Mouse (Mus musculus) heart, postnatal 0 days (tissue): ENCODE results near the gene Ptgds. TPM values are rescaled to one million over a fixed set of nuclear protein-coding genes. Genes with fewer than 3 reads are reported as not detected.
A peak's percentile ranks its signal among the peaks of the same experiment; 100 is the strongest.

ENCODE experiments used
- ATAC-seq: fragments of 200-750 bp; cut with Nextera tagmentation; 2 replicates; pipeline ENCODE4 v1.8.0; 2017; ENCODE audit warnings: low read depth, moderate number of reproducible peaks, moderate library complexity; ENCODE audit not compliant: insufficient read depth
- DNase-seq: peaks from one replicate; pipeline ENCODE4 v3.0.0-alpha.2; 2016; ENCODE audit warnings: low spot score
- H3K27ac ChIP-seq: fragments of 300-500 bp; sonication (generic); 2 replicates; pipeline ENCODE4 v1.5.1; 2014; ENCODE audit warnings: low read depth, mild to moderate bottlenecking
- H3K27me3 ChIP-seq: fragments of 300-500 bp; sonication (generic); 2 replicates; pipeline ENCODE4 v1.6.1; 2014; ENCODE audit warnings: low read length, mixed read lengths; ENCODE audit not compliant: control insufficient read depth, insufficient read depth
- H3K36me3 ChIP-seq: fragments of 300-500 bp; sonication (generic); replicated peaks from 2 replicates; pipeline ENCODE4 v1.6.1; 2014; ENCODE audit warnings: low read length, mixed read lengths; ENCODE audit not compliant: control insufficient read depth, insufficient read depth
- H3K4me1 ChIP-seq: fragments of 300-500 bp; sonication (generic); 2 replicates; pipeline ENCODE4 v1.6.1; 2014; ENCODE audit warnings: antibody characterized with exemption; ENCODE audit not compliant: control insufficient read depth, insufficient read depth
- H3K4me2 ChIP-seq: fragments of 300-500 bp; sonication (generic); 2 replicates; pipeline ENCODE4 v1.6.1; 2014; ENCODE audit warnings: low read depth, mild to moderate bottlenecking, low read length, moderate library complexity
- H3K4me3 ChIP-seq: fragments of 300-500 bp; sonication (generic); 2 replicates; pipeline ENCODE4 v1.5.1; 2014; ENCODE audit warnings: low read depth, low read length
- H3K9ac ChIP-seq: fragments of 300-500 bp; sonication (generic); replicated peaks from 2 replicates; pipeline ENCODE4 v1.6.1; 2014; ENCODE audit warnings: low read depth, low read length, mixed read lengths
- H3K9me3 ChIP-seq: fragments of 300-500 bp; sonication (generic); replicated peaks from 2 replicates; pipeline ENCODE4 v1.6.1; 2016; ENCODE audit warnings: low read length; ENCODE audit not compliant: control insufficient read depth
- CTCF ChIP-seq: IDR thresholded peaks from 2 replicates; pipeline ENCODE4 v1.5.1; 2016; ENCODE audit warnings: antibody characterized with exemption, control low read depth, low read depth
- EP300 ChIP-seq: IDR thresholded peaks from 2 replicates; pipeline ENCODE4 v1.6.1; 2016; ENCODE audit warnings: antibody characterized with exemption, low read depth
- WGBS: fragments of 180-500 bp; shearing (Covaris S2); extraction: QIAGEN DNeasy Blood & Tissue Kit; methylation state at CpG from one replicate; pipeline ENCODE4 v1.1.7; 2014; 5-methylcytosine and 5-hydroxymethylcytosine counted together
- polyA plus RNA-seq: library from polyadenylated mRNA; unstranded; fragments of >200 nt; fragmentation: Nextera tagmentation; extraction: Ambion mirVana; gene quantifications from 2 replicates; pipeline ENCODE4 v1.2.1, GENCODE M21; 2015
- total RNA-seq: library from RNA; depleted of rRNA; stranded (reverse); fragments of >200 nt; gene quantifications from 2 replicates; pipeline ENCODE4 v1.2.3, GENCODE M21; 2014; ENCODE audit warnings: low replicate concordance

Ptgds gene
- total and polyA plus RNA-seq, 2 experiments from 2014 or later: 356 to 711 TPM

GRCm38 (mm10) chr2:25465816-25466635 is 3.8 kb downstream of the Ptgds start:
- WGBS: 40% methylated on average over 10 of the region's 10 CpGs
- ATAC-seq (no peak), DNase-seq (no peak)
- no peaks in the 10 kb centered on the region for H3K36me3 ChIP-seq
- no peak overlapping the region; the same call in 1 of the 2 replicates for H3K4me2 ChIP-seq
- H3K9me3 ChIP-seq: no peaks in the 10 kb centered on the region
- H3K4me3 ChIP-seq: no peak overlapping the region
- no peak overlapping the region; the same call in 1 of the 2 replicates for H3K9ac ChIP-seq
- no peak overlapping the region; the same call in 1 of the 2 replicates for H3K27ac ChIP-seq
- H3K27me3 ChIP-seq: no peaks in the 10 kb centered on the region
- peaks cover 41% of the 10 kb centered on the region for H3K4me1 ChIP-seq
- TF ChIP-seq CTCF (no peak), EP300 (no peak)

DNA sequence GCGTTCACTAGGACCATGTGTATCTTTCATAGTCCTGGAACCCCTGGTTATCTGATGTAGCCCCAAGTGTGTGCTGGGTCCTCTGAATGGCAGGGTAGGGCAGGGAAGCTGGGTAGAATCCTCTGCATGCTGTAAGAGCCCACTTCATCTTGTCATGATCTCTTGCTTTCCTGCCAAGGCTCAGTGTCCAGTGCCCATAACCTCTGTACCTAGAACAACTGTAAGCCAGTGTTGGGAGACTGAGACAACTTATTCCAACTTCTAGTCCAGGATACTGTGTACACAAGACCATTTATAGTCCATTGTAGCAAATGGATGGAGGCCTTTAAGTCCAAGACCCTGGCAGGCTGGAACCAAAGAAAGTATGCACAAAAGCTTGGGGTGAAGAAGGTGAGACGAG is 4.6 kb downstream of the Ptgds start:
- no peak for TF ChIP-seq EP300
- no peak for TF ChIP-seq CTCF
- no peaks in the 10 kb centered on the region for H3K36me3 ChIP-seq
- no peaks in the 10 kb centered on the region for H3K27me3 ChIP-seq
- DNase-seq (no peak), ATAC-seq (no peak)
- no peak overlapping the region for H3K9ac ChIP-seq
- no peak overlapping the region; the same call in 1 of the 2 replicates for H3K4me2 ChIP-seq
- peaks cover 38% of the 10 kb centered on the region for H3K4me1 ChIP-seq
- 79% methylated on average over 2 of the region's 2 CpGs for WGBS
- H3K9me3 ChIP-seq: no peaks in the 10 kb centered on the region
- no peak overlapping the region for H3K4me3 ChIP-seq
- H3K27ac ChIP-seq: no peak overlapping the region

DNA sequence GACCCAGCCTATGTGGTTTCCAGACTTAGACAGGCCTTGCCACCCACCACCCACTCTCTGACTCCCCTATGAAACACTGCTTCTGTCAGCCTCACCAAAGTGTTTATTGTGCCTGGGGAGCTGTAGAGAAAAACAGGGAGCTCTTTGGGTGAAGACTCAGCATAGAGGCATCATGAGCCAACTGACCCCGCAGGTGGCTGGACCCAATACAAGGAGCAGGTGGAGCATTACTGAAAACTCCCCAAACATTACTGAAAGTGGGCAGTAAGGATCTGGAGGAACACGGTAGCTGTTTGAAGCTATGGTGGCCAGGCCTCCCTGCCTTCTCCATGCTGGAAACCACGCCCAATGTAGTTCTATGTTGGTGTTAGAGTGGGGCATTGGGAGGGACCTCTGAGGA is 6.2 kb downstream of the Ptgds start:
- WGBS: 87% methylated on average over 3 of the region's 3 CpGs
- ATAC-seq (no peak), DNase-seq (no peak)
- H3K4me3 ChIP-seq: no peak overlapping the region
- peaks cover 8% of the 10 kb centered on the region for H3K36me3 ChIP-seq
- no peaks in the 10 kb centered on the region for H3K9me3 ChIP-seq
- H3K4me1 ChIP-seq: peaks cover 31% of the 10 kb centered on the region
- H3K9ac ChIP-seq: no peak overlapping the region
- no peak overlapping the region for H3K4me2 ChIP-seq
- H3K27me3 ChIP-seq: no peaks in the 10 kb centered on the region
- TF ChIP-seq CTCF (no peak), EP300 (no peak)
- H3K27ac ChIP-seq: no peak overlapping the region

- 25% methylated on average over 3 of the region's 3 CpGs for WGBS
- Histone ChIP-seq H3K4me3 (peak overlapping the region; percentile 82), H3K9ac (peak overlapping the region; percentile 72), H3K27me3 (no peaks in the 10 kb centered on the region), H3K4me2 (peak overlapping the region; percentile 78), H3K36me3 (peaks cover 20% of the 10 kb centered on the region), H3K4me1 (peaks cover 14% of the 10 kb centered on the region), H3K9me3 (no peaks in the 10 kb centered on the region), H3K27ac (peak overlapping the region; percentile 95)
- DNase-seq: no peak
- TF ChIP-seq EP300: no peak
- no peak for TF ChIP-seq CTCF
- no peak for ATAC-seq
Observed at GRCm38 (mm10) chr2:25461407-25461806, 8.4 kb downstream of the Ptgds start.

GRCm38 (mm10) chr2:25460551-25461309 is 9.1 kb downstream of the Ptgds start, which contains the start of gene Paxx:
TSS of gene Paxx (minus strand) at chr2:25461094.
- Histone ChIP-seq H3K4me1 (peaks cover 14% of the 10 kb centered on the region), H3K9me3 (no peaks in the 10 kb centered on the region), H3K27me3 (no peaks in the 10 kb centered on the region), H3K9ac (peak within 1 kb of the TSS; percentile 72), H3K27ac (peak within 1 kb of the TSS; percentile 95), H3K4me2 (peak within 1 kb of the TSS; percentile 78), H3K36me3 (peaks cover 20% of the 10 kb centered on the region), H3K4me3 (peak within 1 kb of the TSS; percentile 82)
- TF ChIP-seq CTCF: no peak
- TF ChIP-seq EP300: peak; percentile 71; the same call in 1 of the 2 replicates
- ATAC-seq: peak; percentile 92
- peak; percentile 98 for DNase-seq
- WGBS: under 1% methylated on average over 48 of the region's 48 CpGs
